Mouse (Mus musculus): ENCODE results near the gene Vps54.

DNA sequence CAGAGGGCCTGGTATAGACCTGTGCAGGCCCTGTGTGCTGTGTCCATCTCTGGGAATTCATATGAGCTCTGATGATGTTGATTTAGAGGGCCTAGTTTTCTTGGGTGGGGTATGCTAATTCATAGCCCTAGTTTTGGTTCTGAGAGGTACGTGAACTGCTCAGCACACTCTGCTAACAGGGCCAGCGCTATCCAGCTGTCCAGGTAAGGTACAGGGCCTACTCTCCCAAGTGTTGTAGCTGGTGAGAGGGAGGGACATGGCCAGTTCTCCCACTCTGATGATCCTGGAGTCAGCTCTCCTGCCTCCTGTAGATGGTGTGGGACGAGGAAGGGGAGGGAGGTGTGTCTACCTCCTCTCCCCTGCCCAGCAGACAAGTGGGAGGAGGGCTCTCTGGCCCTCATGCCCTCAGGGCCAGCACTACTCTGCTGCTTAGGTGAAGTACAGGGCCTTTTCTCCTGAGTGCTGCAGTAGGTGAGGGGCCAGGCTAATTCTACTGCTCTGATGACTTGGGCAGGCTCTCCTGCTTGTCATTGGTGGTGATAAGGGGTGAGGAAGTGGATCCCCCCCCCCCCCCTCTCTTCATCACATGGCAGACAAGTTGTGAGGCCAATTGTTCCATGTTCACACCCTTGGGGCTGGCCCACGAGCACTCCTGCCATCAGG lies 8.3 kb downstream of the Vps54 start:
- TF ChIP-seq GATA1 (IDR thresholded peaks at IDR 0.05; ENCODE audit: low read length) (no peak), TAL1 (IDR thresholded peaks at IDR 0.05; ENCODE audit: low read length) (no peak)

Data from erythroblast, embryonic 14.5 days (primary cell).